Mouse (Mus musculus) kidney, adult 2 months (tissue): ENCODE results near the gene Trrap.

Experiments
- CTCF ChIP-seq: fragments of 200-500 bp; conservative IDR thresholded peaks from 2 replicates; pipeline ENCODE4 v1.5.1; 2011; ENCODE audit warnings: low read depth, mild to moderate bottlenecking, control low read depth, low read length, moderate library complexity, mixed read lengths; ENCODE audit not compliant: insufficient read depth, insufficient read length
- POLR2A ChIP-seq: fragments of 200-500 bp; IDR thresholded peaks from one replicate; pipeline ENCODE4 v1.6.1; 2011; ENCODE audit warnings: low read depth, low read length, control low read depth

DNA sequence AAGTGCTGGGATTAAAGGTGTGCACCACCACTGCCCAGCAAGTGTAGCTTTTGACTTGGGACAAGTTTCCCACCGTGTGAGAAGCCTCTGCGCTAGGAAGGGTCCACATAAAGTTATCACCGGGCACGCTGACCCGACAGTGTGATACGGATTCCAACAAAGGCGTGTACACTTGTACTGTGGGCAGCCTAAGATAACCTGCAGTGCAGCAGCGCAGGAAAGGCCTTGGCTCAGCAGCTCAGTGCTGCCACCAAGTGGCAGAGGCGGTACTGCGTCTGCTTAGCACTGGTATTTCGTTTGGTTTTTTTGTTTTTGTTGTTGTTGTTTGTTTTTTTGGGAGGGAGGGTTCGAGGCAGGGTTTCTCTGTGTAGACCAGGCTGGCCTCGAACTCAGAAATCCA lies 108.4 kb downstream of the Trrap start:
- no peak for TF ChIP-seq POLR2A
- peak; percentile 93 for TF ChIP-seq CTCF
